Mouse (Mus musculus) forebrain, embryonic 11.5 days (tissue): ENCODE measurements around the gene Gm20388. TPM values are rescaled to one million over a fixed set of nuclear protein-coding genes. Genes with fewer than 3 reads are reported as not detected.

Experiments used
- ATAC-seq: fragments of 200-750 bp; cut with Nextera tagmentation; replicated peaks from 2 replicates; pipeline ENCODE4 v1.8.0; 2017; ENCODE audit warnings: moderate TSS enrichment; ENCODE audit not compliant: low FRiP score
- DNase-seq: peaks from one replicate; pipeline ENCODE4 v3.0.0-alpha.2; 2017; ENCODE audit warnings: low spot score
- H3K27ac ChIP-seq: fragments of 300-500 bp; sonication (generic); 2 replicates; pipeline ENCODE4 v1.5.1; 2014; ENCODE audit warnings: low read depth, low read length
- H3K27me3 ChIP-seq: fragments of 300-500 bp; sonication (generic); 2 replicates; pipeline ENCODE4 v1.6.1; 2014; ENCODE audit warnings: mild to moderate bottlenecking, low read length, mixed read lengths; ENCODE audit not compliant: control insufficient read depth, insufficient read depth
- H3K36me3 ChIP-seq: fragments of 300-500 bp; sonication (generic); 2 replicates; pipeline ENCODE4 v1.6.1; 2014; ENCODE audit warnings: mild to moderate bottlenecking, low read length, moderate library complexity, mixed read lengths; ENCODE audit not compliant: control insufficient read depth, insufficient read depth
- H3K4me1 ChIP-seq: fragments of 300-500 bp; sonication (generic); replicated peaks from 2 replicates; pipeline ENCODE4 v1.6.1; 2014; ENCODE audit warnings: low read length, mixed read lengths; ENCODE audit not compliant: control insufficient read depth, insufficient read depth
- H3K4me2 ChIP-seq: fragments of 300-500 bp; sonication (generic); 2 replicates; pipeline ENCODE4 v1.6.1; 2014; ENCODE audit warnings: low read depth, mild to moderate bottlenecking, low read length, moderate library complexity, mixed read lengths; ENCODE audit not compliant: severe bottlenecking
- H3K4me3 ChIP-seq: fragments of 300-500 bp; sonication (generic); 2 replicates; pipeline ENCODE4 v1.5.1; 2014; ENCODE audit warnings: low read depth, low read length
- H3K9ac ChIP-seq: fragments of 300-500 bp; sonication (generic); 2 replicates; pipeline ENCODE4 v1.6.1; 2014; ENCODE audit warnings: low read length
- H3K9me3 ChIP-seq: fragments of 300-500 bp; sonication (generic); 2 replicates; pipeline ENCODE4 v1.6.1; 2016; ENCODE audit warnings: low read length, mixed read lengths; ENCODE audit not compliant: control insufficient read depth
- WGBS: fragments of 180-500 bp; shearing (Covaris S2); extraction: QIAGEN DNeasy Blood & Tissue Kit; methylation state at CpG from one replicate; pipeline ENCODE4 v1.1.7; 2014; 5-methylcytosine and 5-hydroxymethylcytosine counted together
- polyA plus RNA-seq: library from polyadenylated mRNA; unstranded; fragments of >200 nt; fragmentation: Nextera tagmentation; extraction: Ambion mirVana; gene quantifications from 2 replicates; pipeline ENCODE4 v1.2.1, GENCODE M21; 2014

Gm20388 gene
- polyA plus RNA-seq, 1 experiment from 2014 or later = not detected

DNA sequence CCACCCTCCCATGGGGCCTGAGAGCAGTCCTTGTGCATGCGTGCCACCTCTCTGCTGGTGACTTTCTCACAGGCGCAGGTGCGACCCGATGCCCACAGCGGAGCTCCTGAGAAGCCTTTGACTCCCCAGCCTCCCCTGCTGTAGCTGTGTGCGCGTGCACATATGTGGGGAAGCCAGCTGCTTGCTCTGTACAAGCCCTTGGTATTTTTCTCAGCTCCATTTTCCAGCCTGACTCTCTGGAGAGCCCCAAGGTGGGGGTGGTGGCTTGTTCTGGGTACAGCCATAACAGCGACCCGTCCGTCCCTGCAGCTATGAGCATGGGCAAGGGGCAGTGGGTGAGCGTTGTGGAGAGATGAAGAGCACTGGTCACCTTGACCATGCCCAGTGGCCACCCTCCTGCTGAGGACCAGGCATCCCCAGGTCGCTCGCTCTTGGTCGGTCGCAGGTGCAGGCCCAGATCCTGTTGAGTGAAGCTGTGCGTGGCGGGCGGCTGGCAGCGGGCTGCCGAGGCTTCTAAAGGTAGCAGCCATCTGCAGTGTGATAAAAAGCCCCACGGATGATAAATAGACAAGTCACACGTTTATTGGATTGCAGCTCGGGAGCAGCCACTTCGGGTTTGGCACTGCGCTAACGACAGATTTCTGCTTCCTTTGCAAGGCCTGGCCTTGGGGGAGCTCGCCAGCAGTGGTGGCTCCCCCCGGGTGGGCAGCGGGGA lies 502.4 kb downstream of the Gm20388 start:
- DNase-seq = no peak
- no peaks in the 10 kb centered on the region for H3K36me3 ChIP-seq
- 77% methylated on average over 29 of the region's 29 CpGs for WGBS
- H3K27ac ChIP-seq = no peak overlapping the region; the same call in 1 of the 2 replicates
- peaks cover 66% of the 10 kb centered on the region for H3K4me1 ChIP-seq
- H3K4me2 ChIP-seq = no peak overlapping the region
- no peaks in the 10 kb centered on the region for H3K9me3 ChIP-seq
- no peak overlapping the region for H3K9ac ChIP-seq
- no peak for ATAC-seq
- peaks cover 6% of the 10 kb centered on the region; the same call in 1 of the 2 replicates for H3K27me3 ChIP-seq
- H3K4me3 ChIP-seq = no peak overlapping the region

GRCm38 (mm10) chr8:120413626-120413988 lies 503.0 kb downstream of the Gm20388 start:
- Histone ChIP-seq H3K36me3 (no peaks in the 10 kb centered on the region), H3K27ac (no peak overlapping the region), H3K4me3 (no peak overlapping the region), H3K4me2 (no peak overlapping the region), H3K4me1 (peaks cover 63% of the 10 kb centered on the region), H3K27me3 (peaks cover 6% of the 10 kb centered on the region; the same call in 1 of the 2 replicates), H3K9me3 (no peaks in the 10 kb centered on the region), H3K9ac (no peak overlapping the region)
- ATAC-seq = no peak
- WGBS = 78% methylated on average over 6 of the region's 6 CpGs
- DNase-seq = no peak

DNA sequence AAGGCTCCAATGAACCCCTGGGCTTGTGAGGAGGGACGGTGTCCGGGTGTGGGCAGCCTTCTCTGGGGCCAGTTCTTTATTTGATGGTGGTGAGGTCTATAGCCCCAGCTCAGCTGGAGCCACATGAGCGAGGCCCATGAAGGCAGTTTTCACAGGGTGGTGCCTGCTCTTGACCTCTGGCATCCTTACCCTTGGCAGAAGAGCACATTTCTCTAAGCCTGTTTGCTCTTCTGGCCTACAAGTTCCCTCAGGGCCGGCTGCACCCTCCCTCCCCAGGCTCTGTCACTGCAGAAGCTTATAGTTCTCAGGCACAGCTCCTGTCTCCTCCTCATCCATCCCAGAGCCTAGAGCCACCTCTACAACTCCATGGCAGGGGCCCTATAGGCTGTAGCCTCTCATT lies 503.6 kb downstream of the Gm20388 start:
- DNase-seq (no peak), ATAC-seq (no peak)
- Histone ChIP-seq H3K27me3 (peaks cover 6% of the 10 kb centered on the region; the same call in 1 of the 2 replicates), H3K36me3 (no peaks in the 10 kb centered on the region), H3K9me3 (no peaks in the 10 kb centered on the region), H3K4me3 (no peak overlapping the region), H3K4me2 (no peak overlapping the region), H3K9ac (no peak overlapping the region), H3K27ac (no peak overlapping the region), H3K4me1 (peaks cover 59% of the 10 kb centered on the region)
- 84% methylated on average over 4 of the region's 4 CpGs for WGBS

DNA sequence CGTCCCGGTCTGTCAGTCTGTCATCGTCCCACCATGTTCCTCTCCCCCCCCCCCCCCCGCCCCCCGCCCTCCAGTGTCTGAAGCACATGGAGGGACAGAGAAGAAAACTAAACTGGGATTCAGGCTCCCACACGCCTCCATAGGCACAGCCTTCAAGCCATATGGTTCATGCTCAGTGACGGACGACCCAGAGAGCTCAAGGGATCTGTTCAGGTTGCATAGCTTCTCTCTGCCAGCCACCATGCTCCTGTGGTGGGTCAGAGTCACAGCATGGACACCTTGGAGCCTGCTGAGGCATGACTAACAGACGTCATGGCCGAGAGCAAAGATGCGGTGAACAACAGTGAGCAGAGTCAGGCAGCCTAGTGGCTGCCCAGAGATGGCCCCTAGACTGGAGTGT lies 504.8 kb downstream of the Gm20388 start:
- H3K4me3 ChIP-seq = no peak overlapping the region
- no peaks in the 10 kb centered on the region for H3K9me3 ChIP-seq
- no peak for ATAC-seq
- H3K4me2 ChIP-seq = no peak overlapping the region
- DNase-seq = no peak
- peaks cover 54% of the 10 kb centered on the region for H3K4me1 ChIP-seq
- no peaks in the 10 kb centered on the region for H3K36me3 ChIP-seq
- peak overlapping the region; percentile 98; the same call in 1 of the 2 replicates for H3K27ac ChIP-seq
- 72% methylated on average over 9 of the region's 11 CpGs for WGBS
- peaks cover 3% of the 10 kb centered on the region; the same call in 1 of the 2 replicates for H3K27me3 ChIP-seq
- 0 out of 2 replicates have a peak overlapping the region, but pooled peaks have one; percentile 16 for H3K9ac ChIP-seq

DNA sequence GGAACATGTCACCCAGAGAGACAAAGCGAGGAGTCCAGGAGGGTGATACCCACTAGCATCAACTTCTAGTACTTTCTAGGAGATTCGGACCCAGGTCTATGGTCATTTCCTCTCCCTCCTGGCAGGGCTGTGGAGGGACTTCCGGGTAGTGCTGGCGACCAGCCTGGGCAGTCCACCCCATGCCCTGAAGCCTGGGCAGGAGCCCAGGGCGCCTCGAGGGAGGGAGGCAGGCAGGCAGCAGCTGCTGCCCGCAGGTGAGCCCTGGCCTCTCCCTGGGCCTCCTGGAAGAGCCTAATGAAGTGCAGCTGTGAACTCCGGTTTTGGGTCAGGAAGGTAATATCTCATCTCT lies 505.5 kb downstream of the Gm20388 start:
- WGBS = 46% methylated on average over 8 of the region's 8 CpGs
- Histone ChIP-seq H3K27ac (peak overlapping the region; percentile 98), H3K4me2 (no peak overlapping the region), H3K4me3 (no peak overlapping the region), H3K27me3 (no peaks in the 10 kb centered on the region), H3K9ac (peak overlapping the region; percentile 58), H3K9me3 (no peaks in the 10 kb centered on the region), H3K4me1 (peaks cover 49% of the 10 kb centered on the region), H3K36me3 (no peaks in the 10 kb centered on the region)
- ATAC-seq (0 out of 2 replicates have a peak, but pooled peaks have one; percentile 6), DNase-seq (no peak)

DNA sequence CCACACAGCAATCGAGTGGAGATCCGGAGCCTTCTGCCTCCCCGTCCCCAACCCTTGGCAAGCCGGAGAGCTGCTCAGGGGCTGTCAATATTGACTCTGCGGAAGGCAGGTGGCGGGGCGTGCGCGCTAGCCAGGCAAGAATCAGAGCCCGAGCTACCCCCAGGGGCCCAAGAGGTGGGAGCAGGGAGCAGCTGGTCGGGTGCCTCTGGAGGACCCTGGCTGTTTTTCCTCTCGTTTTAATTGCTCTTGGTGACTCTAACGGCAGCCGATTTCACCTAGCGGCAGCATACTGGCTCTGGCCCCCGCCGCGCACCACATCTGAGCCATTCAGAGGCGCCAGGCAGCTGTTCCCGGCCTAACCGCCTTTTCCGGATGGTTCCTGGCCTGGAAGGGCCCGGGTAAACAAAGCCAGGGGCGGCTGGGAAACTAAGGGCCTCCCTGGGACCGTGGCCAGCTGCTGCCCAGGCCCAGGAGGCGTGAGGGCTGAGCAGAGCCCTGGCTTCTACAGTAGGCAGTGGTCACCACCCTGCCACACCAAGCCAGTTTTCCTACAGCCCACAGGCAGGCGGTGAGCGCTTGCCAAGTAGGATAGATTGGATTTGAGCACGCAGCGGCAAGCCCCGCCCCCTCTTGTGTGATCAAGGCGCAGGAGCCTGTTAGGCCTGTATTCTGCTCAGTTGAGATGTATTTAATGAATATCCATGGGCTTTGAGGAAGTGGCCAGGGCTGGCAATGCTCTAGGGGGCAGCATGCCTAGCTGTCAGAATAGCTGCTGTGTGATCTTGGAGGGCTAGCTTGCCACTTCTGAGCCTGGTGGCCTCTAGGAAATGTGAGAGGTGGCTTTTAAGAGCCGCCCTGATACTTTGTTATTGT lies 506.1 kb downstream of the Gm20388 start:
- 5% methylated on average over 33 of the region's 33 CpGs for WGBS
- Histone ChIP-seq H3K27ac (peak overlapping the region; percentile 98), H3K27me3 (no peaks in the 10 kb centered on the region)

GRCm38 (mm10) chr8:120418188-120418587 lies 507.5 kb downstream of the Gm20388 start:
- no peaks in the 10 kb centered on the region for H3K27me3 ChIP-seq
- 0 out of 2 replicates have a peak overlapping the region, but pooled peaks have one; percentile 17 for H3K9ac ChIP-seq
- H3K36me3 ChIP-seq = no peaks in the 10 kb centered on the region
- no peak overlapping the region for H3K4me2 ChIP-seq
- 82% methylated on average over 5 of the region's 5 CpGs for WGBS
- no peak overlapping the region for H3K4me3 ChIP-seq
- H3K27ac ChIP-seq = 0 out of 2 replicates have a peak overlapping the region, but pooled peaks have one; percentile 98
- no peak for ATAC-seq
- peaks cover 50% of the 10 kb centered on the region for H3K4me1 ChIP-seq
- H3K9me3 ChIP-seq = no peaks in the 10 kb centered on the region
- DNase-seq = no peak

More for the DNA sequence above, 506.1 kb downstream of the Gm20388 start:
- Histone ChIP-seq H3K9ac (peak overlapping the region; percentile 58), H3K9me3 (no peaks in the 10 kb centered on the region), H3K4me1 (peaks cover 48% of the 10 kb centered on the region), H3K4me3 (no peak overlapping the region), H3K36me3 (no peaks in the 10 kb centered on the region), H3K4me2 (peak overlapping the region; percentile 40; the same call in 1 of the 2 replicates)
- DNase-seq (peak; percentile 90), ATAC-seq (peak; percentile 82)

DNA sequence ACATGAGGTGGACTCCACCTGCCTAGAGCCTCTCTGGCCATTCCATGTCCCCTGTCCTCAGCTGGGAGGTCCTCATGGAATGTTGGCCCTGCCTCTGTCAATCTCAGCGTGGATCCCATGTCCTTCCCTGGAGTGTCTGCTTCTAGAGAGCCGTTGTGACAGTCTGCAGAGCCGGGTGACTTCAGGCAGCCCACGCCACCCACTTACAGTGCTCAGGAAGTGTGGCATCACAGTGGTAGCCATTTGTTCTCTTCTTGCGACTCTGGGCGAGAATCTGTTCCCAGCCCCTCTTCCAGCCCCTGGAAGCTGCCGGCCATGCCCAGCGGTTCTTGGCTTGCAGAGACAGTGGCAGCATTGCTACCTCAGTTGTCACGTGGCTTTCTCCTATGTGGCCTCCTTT lies 509.0 kb downstream of the Gm20388 start:
- 87% methylated on average over 9 of the region's 9 CpGs for WGBS
- Histone ChIP-seq H3K36me3 (no peaks in the 10 kb centered on the region), H3K4me1 (peaks cover 63% of the 10 kb centered on the region), H3K27me3 (no peaks in the 10 kb centered on the region), H3K4me2 (no peak overlapping the region), H3K9me3 (no peaks in the 10 kb centered on the region), H3K9ac (no peak overlapping the region), H3K27ac (no peak overlapping the region), H3K4me3 (no peak overlapping the region)
- DNase-seq (no peak), ATAC-seq (no peak)
